Mouse (Mus musculus): ENCODE data around the gene Ak2.

DNA sequence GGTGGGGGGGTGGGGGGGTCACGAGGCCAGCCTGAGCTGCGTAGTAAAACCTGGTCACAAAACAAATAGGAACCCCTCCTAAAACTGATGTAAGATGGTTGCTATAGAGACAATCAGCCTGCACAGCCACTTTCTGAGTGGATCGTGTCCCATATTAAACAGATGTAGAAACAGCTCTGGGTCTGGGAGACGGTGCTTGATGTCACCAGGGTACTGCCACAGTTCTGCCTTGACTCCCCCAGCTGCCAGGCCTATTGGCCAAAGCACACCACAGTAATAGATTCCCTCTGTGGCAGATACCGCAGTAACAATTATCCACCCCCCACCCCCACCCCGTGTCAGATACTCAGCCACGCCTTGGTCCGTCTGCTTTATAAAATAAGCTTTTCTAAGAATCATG is 6.6 kb downstream of the Ak2 start:
- no peak for TF ChIP-seq CTCF (IDR thresholded peaks at IDR 0.05; ENCODE audit: low read depth)
- TF ChIP-seq EP300 (IDR thresholded peaks at IDR 0.05; ENCODE audit: low read depth) = no peak
